8 mouse cellular contexts compared by ENCODE assay signal in the genomic region with DNA sequence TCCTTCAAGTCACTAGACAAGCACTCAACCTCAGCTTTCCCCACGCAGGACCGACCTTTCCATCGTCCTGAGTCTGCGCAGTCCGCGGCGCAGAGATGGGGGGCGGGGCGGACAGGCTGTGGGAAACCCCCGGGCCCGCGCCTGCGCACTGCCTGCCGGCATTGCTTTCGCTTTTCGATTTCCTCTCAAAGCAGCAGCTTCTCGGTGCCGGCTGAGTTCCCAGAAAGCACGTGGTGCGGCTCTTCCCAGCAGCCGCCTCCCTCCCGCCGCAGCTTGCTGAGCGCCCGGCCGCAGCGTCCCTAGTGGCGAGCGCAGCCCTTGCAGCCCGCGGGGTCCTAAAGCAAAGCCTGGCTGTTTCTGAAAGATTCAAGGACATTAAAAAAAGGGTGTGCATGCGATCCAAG. TPM values are rescaled to one million over a fixed set of nuclear protein-coding genes. Genes with fewer than 3 reads are reported as not detected.
DNase-seq lines count a peak whose midpoint lies in the region; ATAC-seq and TF ChIP-seq lines count a peak whose summit lies in the region.

No protein-coding gene starts in this region.

- H3K4me3 ChIP-seq in embryonic facial prominence, embryonic 13.5 days, result peak overlapping the region; percentile 39
- H3K4me3 ChIP-seq in heart, adult 2 months, result peak overlapping the region; percentile 47
- peak overlapping the region; percentile 39 for H3K4me3 ChIP-seq in limb, embryonic 13.5 days
- peak overlapping the region; percentile 33; the same call in 1 of the 2 replicates for H3K4me3 ChIP-seq in midbrain, embryonic 16.5 days (ENCODE audit: low read depth, low read length)

- DNase-seq in 3134 (ENCODE audit: extremely low read depth, insufficient read length, low spot score), result peak; percentile 99
- peak; percentile 99 to 100 for DNase-seq in adrenal gland, postnatal 36 days
- DNase-seq in heart, adult 2 months, result peak; percentile 98 to 100
- DNase-seq in kidney, adult 8-10 months, result peak; percentile 97
- DNase-seq in spleen, postnatal 10 days (ENCODE audit: low spot score in 2 of 2), result peak; percentile 96 to 98

- H3K9ac ChIP-seq in embryonic facial prominence, embryonic 13.5 days, result peak overlapping the region; percentile 77
- H3K9ac ChIP-seq in heart, adult 2 months (ENCODE audit: low read depth, low read length), result peak overlapping the region; percentile 80
- H3K9ac ChIP-seq in limb, embryonic 13.5 days, result peak overlapping the region; percentile 58
- peak overlapping the region; percentile 65 for H3K9ac ChIP-seq in midbrain, embryonic 16.5 days (ENCODE audit: low read depth, low read length)

- peak overlapping the region; percentile 84 for H3K27ac ChIP-seq in embryonic facial prominence, embryonic 13.5 days
- H3K27ac ChIP-seq in heart, adult 2 months, result peak overlapping the region; percentile 90
- H3K27ac ChIP-seq in limb, embryonic 13.5 days, result peak overlapping the region; percentile 66; the same call in 1 of the 2 replicates
- peak overlapping the region; percentile 81 for H3K27ac ChIP-seq in midbrain, embryonic 16.5 days (ENCODE audit: low read length)

- H3K36me3 ChIP-seq in embryonic facial prominence, embryonic 13.5 days, result no peaks in the 10 kb centered on the region
- H3K36me3 ChIP-seq in heart, adult 2 months (ENCODE audit: control insufficient read depth, insufficient read depth, low read length), result no peaks in the 10 kb centered on the region; the same call in 1 of the 2 replicates
- no peaks in the 10 kb centered on the region for H3K36me3 ChIP-seq in limb, embryonic 13.5 days
- no peaks in the 10 kb centered on the region for H3K36me3 ChIP-seq in midbrain, embryonic 16.5 days (ENCODE audit: control insufficient read depth, insufficient read depth, low read length)

- peak overlapping the region; percentile 67 for H3K4me2 ChIP-seq in embryonic facial prominence, embryonic 13.5 days
- peak overlapping the region; percentile 67 for H3K4me2 ChIP-seq in limb, embryonic 13.5 days (replicated peaks)
- peak overlapping the region; percentile 63 for H3K4me2 ChIP-seq in midbrain, embryonic 16.5 days (ENCODE audit: low read length)

- TF ChIP-seq EP300 in heart, adult 2 months (IDR thresholded peaks at IDR 0.05; ENCODE audit: insufficient read depth, low read depth, low read length), result peak; percentile 92

- WGBS in embryonic facial prominence, embryonic 13.5 days, result under 1% methylated on average over 32 of the region's 32 CpGs
- WGBS in heart, adult 2 months, result under 1% methylated on average over 32 of the region's 32 CpGs
- under 1% methylated on average over 32 of the region's 32 CpGs for WGBS in limb, embryonic 13.5 days
- 0% methylated on average over 32 of the region's 32 CpGs for WGBS in midbrain, embryonic 16.5 days

- intact Hi-C loops in heart, adult 2 months (cut with DNase I), result loop anchor here (10.0 kb wide), 1 partner anchor 639 kb away; the partner anchor contains the start of gene Nabp1

- H3K9me3 ChIP-seq in embryonic facial prominence, embryonic 13.5 days, result no peaks in the 10 kb centered on the region
- no peaks in the 10 kb centered on the region for H3K9me3 ChIP-seq in limb, embryonic 13.5 days
- no peaks in the 10 kb centered on the region for H3K9me3 ChIP-seq in midbrain, embryonic 16.5 days (replicated peaks; ENCODE audit: control insufficient read depth, low read length, poor library complexity, severe bottlenecking)

- peak; percentile 92 for ATAC-seq in embryonic facial prominence, embryonic 13.5 days (ENCODE audit: insufficient number of reproducible peaks, insufficient read depth, low FRiP score, low TSS enrichment, low read depth)
- peak; percentile 96 for ATAC-seq in limb, embryonic 13.5 days (ENCODE audit: low FRiP score, low read depth)
- peak; percentile 97 for ATAC-seq in midbrain, embryonic 16.5 days

- peaks cover 5% of the 10 kb centered on the region for H3K4me1 ChIP-seq in embryonic facial prominence, embryonic 13.5 days
- peaks cover 3% of the 10 kb centered on the region for H3K4me1 ChIP-seq in heart, adult 2 months (ENCODE audit: control insufficient read depth, insufficient read depth, low read length)
- H3K4me1 ChIP-seq in limb, embryonic 13.5 days, result peaks cover 7% of the 10 kb centered on the region; the same call in 1 of the 2 replicates
- peaks cover 7% of the 10 kb centered on the region; the same call in 1 of the 2 replicates for H3K4me1 ChIP-seq in midbrain, embryonic 16.5 days (ENCODE audit: control insufficient read depth, insufficient read depth, low read length)

- H3K79me2 ChIP-seq in heart, adult 2 months (replicated peaks; ENCODE audit: control insufficient read depth, insufficient read depth, low read length), result no peaks in the 10 kb centered on the region

- no peaks in the 10 kb centered on the region; the same call in 1 of the 2 replicates for H3K27me3 ChIP-seq in embryonic facial prominence, embryonic 13.5 days
- no peaks in the 10 kb centered on the region for H3K27me3 ChIP-seq in heart, adult 2 months (ENCODE audit: control insufficient read depth, insufficient read depth, low read length)
- no peaks in the 10 kb centered on the region for H3K27me3 ChIP-seq in limb, embryonic 13.5 days
- H3K27me3 ChIP-seq in midbrain, embryonic 16.5 days (ENCODE audit: control insufficient read depth, insufficient read depth, low read depth, low read length), result no peaks in the 10 kb centered on the region; the same call in 1 of the 2 replicates

- TF ChIP-seq CTCF in heart, adult 2 months (IDR thresholded peaks at IDR 0.05), result no peak; the same call in 1 of the 2 replicates

- peak; percentile 95 for TF ChIP-seq POLR2A in heart, adult 2 months (IDR thresholded peaks at IDR 0.05; ENCODE audit: insufficient read depth, low read depth, low read length)

RNA-seq across cellular contexts. Expression of gene Stat1, which starts 5.6 kb away (rescaled TPM):
- 100 to 1,000 TPM in 1 of 2 experiments, 10 to 100 TPM in 1; 88.7 to 112 TPM for total RNA-seq in adrenal gland, postnatal 36 days (2021)
- polyA plus RNA-seq in embryonic facial prominence, embryonic 13.5 days (2015; fragmentation: Nextera tagmentation; extraction: Ambion mirVana), result 14.9 and 17.6 TPM in 2 replicates
- total RNA-seq in heart, adult 2 months (2021), result 10 to 100 TPM; 27.7 to 30.6 TPM
- 24.1 and 29.8 TPM in 2 replicates for polyA plus RNA-seq in heart, adult 2 months (2012; rRNA removed)
- 19.4 and 20.3 TPM in 2 replicates for polyA plus RNA-seq in limb, embryonic 13.5 days (2015; fragmentation: Nextera tagmentation; extraction: Ambion mirVana)
- 11.2 and 11.6 TPM in 2 replicates for polyA plus RNA-seq in midbrain, embryonic 16.5 days (2015; fragmentation: Nextera tagmentation; extraction: Ambion mirVana)

Comparison
In these comparisons a context has a peak if more than half of its experiments do, and no peak if none do; other contexts are left out.
1. Peak in every context shown above with its lines: DNase-seq, ATAC-seq, H3K4me3 ChIP-seq and H3K27ac ChIP-seq.